Mouse (Mus musculus) hindbrain, embryonic 10.5 days (tissue): Measurements from ENCODE around the gene Poldip2. TPM values are rescaled to one million over a fixed set of nuclear protein-coding genes. Genes with fewer than 3 reads are reported as not detected.
A peak's percentile ranks its signal among the peaks of the same experiment; 100 is the strongest.

Experiments used
- DNase-seq: peaks from one replicate; pipeline ENCODE4 v3.0.0-alpha.2; 2017; ENCODE audit warnings: low spot score
- H3K27ac ChIP-seq: fragments of 300-500 bp; sonication (generic); 2 replicates; pipeline ENCODE4 v1.5.1; 2016; ENCODE audit warnings: mild to moderate bottlenecking, moderate library complexity
- H3K27me3 ChIP-seq: fragments of 300-500 bp; sonication (generic); 2 replicates; pipeline ENCODE4 v1.6.1; 2016; ENCODE audit warnings: mild to moderate bottlenecking; ENCODE audit not compliant: poor library complexity, insufficient read depth, severe bottlenecking
- H3K36me3 ChIP-seq: fragments of 300-500 bp; sonication (generic); 2 replicates; pipeline ENCODE4 v1.6.1; 2016; ENCODE audit warnings: mild to moderate bottlenecking, moderate library complexity
- H3K4me1 ChIP-seq: fragments of 300-500 bp; sonication (generic); replicated peaks from 2 replicates; pipeline ENCODE4 v1.6.1; 2016; ENCODE audit warnings: mild to moderate bottlenecking
- H3K4me3 ChIP-seq: fragments of 300-500 bp; sonication (generic); 2 replicates; pipeline ENCODE4 v1.5.1; 2016; ENCODE audit warnings: mild to moderate bottlenecking, moderate library complexity
- H3K9me3 ChIP-seq: fragments of 300-500 bp; sonication (generic); 2 replicates; pipeline ENCODE4 v1.6.1; 2016; ENCODE audit warnings: mild to moderate bottlenecking, moderate library complexity
- WGBS: fragments of 180-500 bp; shearing (Covaris S2); methylation state at CpG from one replicate; pipeline ENCODE4 v1.1.7; 2016; 5-methylcytosine and 5-hydroxymethylcytosine counted together
- polyA plus RNA-seq: library from polyadenylated mRNA; unstranded; fragments of >200 nt; fragmentation: Nextera tagmentation; extraction: Ambion mirVana; gene quantifications from 2 replicates; pipeline ENCODE4 v1.2.1, GENCODE M21; 2016

Poldip2 gene
- polyA plus RNA-seq, 1 experiment from 2014 or later, result 152 TPM

- no peak for DNase-seq
- 84% methylated on average over 4 of the region's 4 CpGs for WGBS
- H3K36me3 ChIP-seq, result no peaks in the 10 kb centered on the region
Measured at GRCm38 (mm10) chr11:78556070-78556469, 44.1 kb downstream of the Poldip2 start.

DNA sequence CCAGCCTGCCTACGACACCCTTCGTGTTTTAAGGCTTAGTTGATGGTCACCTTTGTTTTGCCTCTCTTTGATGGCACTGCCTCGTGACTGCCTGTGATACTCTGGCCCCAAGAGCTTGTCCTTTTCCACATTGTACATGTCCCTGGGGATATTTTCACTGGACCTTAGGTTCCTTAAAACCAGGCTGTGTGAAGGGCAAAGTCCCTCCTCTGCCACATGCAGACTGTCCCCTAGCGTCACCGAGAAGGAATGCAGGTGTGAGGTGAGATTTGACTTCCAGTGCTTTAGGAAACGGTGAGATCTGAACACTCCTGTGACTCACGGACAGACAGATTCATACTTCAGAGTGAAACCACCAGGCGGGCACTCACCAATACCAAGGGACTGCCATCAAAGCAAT is 45.2 kb downstream of the Poldip2 start:
- H3K36me3 ChIP-seq, result no peaks in the 10 kb centered on the region
- peaks cover 6% of the 10 kb centered on the region; the same call in 1 of the 2 replicates for H3K9me3 ChIP-seq
- H3K27me3 ChIP-seq, result no peaks in the 10 kb centered on the region
- DNase-seq, result no peak
- H3K4me3 ChIP-seq, result no peak overlapping the region
- H3K27ac ChIP-seq, result peak overlapping the region; percentile 37; the same call in 1 of the 2 replicates
- WGBS, result 59% methylated on average over 8 of the region's 8 CpGs
- H3K4me1 ChIP-seq, result peaks cover 12% of the 10 kb centered on the region; the same call in 1 of the 2 replicates

More at GRCm38 (mm10) chr11:78556070-78556469, 44.1 kb downstream of the Poldip2 start:
- Histone ChIP-seq H3K27me3 (no peaks in the 10 kb centered on the region), H3K27ac (no peak overlapping the region), H3K4me1 (peaks cover 14% of the 10 kb centered on the region), H3K9me3 (peaks cover 6% of the 10 kb centered on the region; the same call in 1 of the 2 replicates), H3K4me3 (no peak overlapping the region)

- H3K27ac ChIP-seq, result no peak overlapping the region
- H3K9me3 ChIP-seq, result no peaks in the 10 kb centered on the region
- DNase-seq, result peak; percentile 53
- peaks cover 12% of the 10 kb centered on the region; the same call in 1 of the 2 replicates for H3K4me1 ChIP-seq
- H3K27me3 ChIP-seq, result no peaks in the 10 kb centered on the region
- H3K36me3 ChIP-seq, result peaks cover 2% of the 10 kb centered on the region; the same call in 1 of the 2 replicates
- no peak overlapping the region for H3K4me3 ChIP-seq
- WGBS, result 17% methylated on average over 4 of the region's 4 CpGs
Measured at GRCm38 (mm10) chr11:78560447-78560846, 48.5 kb downstream of the Poldip2 start.

DNA sequence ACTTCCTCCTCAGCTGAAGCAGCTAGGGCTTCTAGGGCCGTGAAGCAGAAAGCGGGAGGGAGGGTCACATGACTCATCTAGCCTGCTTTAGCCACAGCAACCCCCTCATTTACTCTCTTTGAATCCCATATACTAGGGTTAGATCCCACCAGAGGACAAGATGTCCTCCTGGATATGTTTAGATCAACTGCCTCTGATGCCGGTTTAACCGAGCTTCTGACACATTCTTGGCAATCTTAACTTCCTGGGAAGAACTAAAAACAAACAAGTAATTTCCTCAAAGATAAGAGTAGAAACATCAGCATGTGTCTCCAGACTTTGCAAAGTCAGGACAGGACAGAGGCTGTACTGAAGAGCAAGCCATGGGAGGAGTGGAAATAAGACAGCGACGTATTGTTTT is 54.8 kb downstream of the Poldip2 start:
- DNase-seq, result no peak
- Histone ChIP-seq H3K4me1 (no peaks in the 10 kb centered on the region; the same call in 1 of the 2 replicates), H3K9me3 (no peaks in the 10 kb centered on the region), H3K27me3 (no peaks in the 10 kb centered on the region), H3K4me3 (no peak overlapping the region), H3K36me3 (peaks cover 46% of the 10 kb centered on the region), H3K27ac (no peak overlapping the region)
- 73% methylated on average over 6 of the region's 6 CpGs for WGBS

GRCm38 (mm10) chr11:78567614-78568013 is 55.6 kb downstream of the Poldip2 start:
- H3K4me1 ChIP-seq, result no peaks in the 10 kb centered on the region; the same call in 1 of the 2 replicates
- H3K4me3 ChIP-seq, result no peak overlapping the region
- peaks cover 54% of the 10 kb centered on the region for H3K36me3 ChIP-seq
- DNase-seq, result no peak
- H3K27ac ChIP-seq, result no peak overlapping the region
- no peaks in the 10 kb centered on the region for H3K9me3 ChIP-seq
- 97% methylated on average over 6 of the region's 6 CpGs for WGBS
- H3K27me3 ChIP-seq, result no peaks in the 10 kb centered on the region

- DNase-seq, result no peak
- H3K27ac ChIP-seq, result no peak overlapping the region
- no peaks in the 10 kb centered on the region; the same call in 1 of the 2 replicates for H3K4me1 ChIP-seq
- H3K36me3 ChIP-seq, result peaks cover 63% of the 10 kb centered on the region
- WGBS, result 92% methylated on average over 10 of the region's 10 CpGs
- no peaks in the 10 kb centered on the region for H3K27me3 ChIP-seq
- no peaks in the 10 kb centered on the region for H3K9me3 ChIP-seq
- no peak overlapping the region for H3K4me3 ChIP-seq
Measured at GRCm38 (mm10) chr11:78568827-78569226, 56.8 kb downstream of the Poldip2 start.

DNA sequence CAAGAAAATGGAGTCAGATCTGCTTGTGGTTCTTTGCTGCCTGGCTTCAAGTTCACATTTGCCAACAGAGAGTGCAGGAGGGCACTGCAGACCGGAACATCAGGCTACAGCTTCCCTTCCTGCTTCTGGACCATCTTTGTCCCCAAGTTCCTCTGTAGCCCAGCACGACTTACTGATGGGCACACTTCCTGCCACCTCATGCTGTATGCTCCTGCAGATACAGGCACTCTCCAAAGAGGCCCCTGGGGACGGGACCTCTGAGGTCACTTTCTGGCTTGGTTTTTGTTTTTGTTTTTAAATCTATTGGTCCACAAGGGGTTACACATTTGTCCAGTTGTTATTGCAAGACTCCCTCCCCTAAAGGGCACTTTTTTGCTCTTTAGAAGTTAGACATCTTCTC is 57.8 kb downstream of the Poldip2 start:
- Histone ChIP-seq H3K4me3 (no peak overlapping the region), H3K36me3 (peaks cover 70% of the 10 kb centered on the region), H3K4me1 (no peaks in the 10 kb centered on the region; the same call in 1 of the 2 replicates), H3K27me3 (no peaks in the 10 kb centered on the region), H3K27ac (no peak overlapping the region), H3K9me3 (no peaks in the 10 kb centered on the region)
- no peak for DNase-seq
- WGBS, result 71% methylated on average over 3 of the region's 3 CpGs

GRCm38 (mm10) chr11:78571441-78571840 is 59.4 kb downstream of the Poldip2 start:
- H3K27ac ChIP-seq, result no peak overlapping the region
- 97% methylated on average over 8 of the region's 8 CpGs for WGBS
- H3K27me3 ChIP-seq, result no peaks in the 10 kb centered on the region
- peaks cover 75% of the 10 kb centered on the region for H3K36me3 ChIP-seq
- H3K4me1 ChIP-seq, result no peaks in the 10 kb centered on the region; the same call in 1 of the 2 replicates
- DNase-seq, result no peak
- no peak overlapping the region for H3K4me3 ChIP-seq
- H3K9me3 ChIP-seq, result no peaks in the 10 kb centered on the region

GRCm38 (mm10) chr11:78571854-78572253 is 59.9 kb downstream of the Poldip2 start:
- Histone ChIP-seq H3K36me3 (peaks cover 75% of the 10 kb centered on the region), H3K4me3 (no peak overlapping the region), H3K27me3 (no peaks in the 10 kb centered on the region), H3K9me3 (no peaks in the 10 kb centered on the region), H3K4me1 (no peaks in the 10 kb centered on the region; the same call in 1 of the 2 replicates), H3K27ac (no peak overlapping the region)
- WGBS, result 91% methylated on average over 6 of the region's 6 CpGs
- no peak for DNase-seq

Other genes with a start within 250 kb of the Poldip2 start
- 0.52 and 0.93 TPM in 2 replicates for gene BC030499, start 221.4 kb upstream of the Poldip2 start, polyA plus RNA-seq
- gene Spag5, start 210.7 kb upstream of the Poldip2 start, polyA plus RNA-seq, result 53.2 and 62.7 TPM in 2 replicates
- 2.5 and 3.1 TPM in 2 replicates for gene Aldoc, start 189.2 kb upstream of the Poldip2 start, polyA plus RNA-seq
- 74.6 and 82.9 TPM in 2 replicates for gene Pigs, start 183.8 kb upstream of the Poldip2 start, polyA plus RNA-seq
- gene Unc119, start 168.7 kb upstream of the Poldip2 start, polyA plus RNA-seq, result 59.1 and 76.7 TPM in 2 replicates
- not detected in 2 replicates for gene Foxn1, start 125.6 kb upstream of the Poldip2 start, polyA plus RNA-seq
- not detected in 2 replicates for gene Slc13a2, start 90.0 kb upstream of the Poldip2 start, polyA plus RNA-seq
- gene Slc46a1, start 46.5 kb upstream of the Poldip2 start, polyA plus RNA-seq, result 20.2 and 21.1 TPM in 2 replicates
- 11.2 and 20.8 TPM in 2 replicates for gene Sarm1, start 14.4 kb upstream of the Poldip2 start, polyA plus RNA-seq
- gene Vtn, start 13.1 kb upstream of the Poldip2 start, polyA plus RNA-seq, result 66.9 and 96.6 TPM in 2 replicates
- gene Sebox, start 8.7 kb upstream of the Poldip2 start, polyA plus RNA-seq, result not detected in 2 replicates
- gene Tmem199, start within 50 bp of the Poldip2 start, polyA plus RNA-seq, result 84.0 and 86.4 TPM in 2 replicates
- gene Tnfaip1, start 24.1 kb downstream of the Poldip2 start, polyA plus RNA-seq, result 70.4 and 81.6 TPM in 2 replicates
- 89.2 and 94.2 TPM in 2 replicates for gene Ift20, start 24.2 kb downstream of the Poldip2 start, polyA plus RNA-seq
- gene Tmem97, start 38.6 kb downstream of the Poldip2 start, polyA plus RNA-seq, result 86.5 and 94.5 TPM in 2 replicates
- gene Nlk, start 185.2 kb downstream of the Poldip2 start, polyA plus RNA-seq, result 17.1 and 18.7 TPM in 2 replicates
- gene Ccnq, start 239.5 kb downstream of the Poldip2 start, polyA plus RNA-seq, result 36.4 and 37.9 TPM in 2 replicates